Comparison of ENCODE assay signal across 9 mouse cellular contexts in the genomic region with DNA sequence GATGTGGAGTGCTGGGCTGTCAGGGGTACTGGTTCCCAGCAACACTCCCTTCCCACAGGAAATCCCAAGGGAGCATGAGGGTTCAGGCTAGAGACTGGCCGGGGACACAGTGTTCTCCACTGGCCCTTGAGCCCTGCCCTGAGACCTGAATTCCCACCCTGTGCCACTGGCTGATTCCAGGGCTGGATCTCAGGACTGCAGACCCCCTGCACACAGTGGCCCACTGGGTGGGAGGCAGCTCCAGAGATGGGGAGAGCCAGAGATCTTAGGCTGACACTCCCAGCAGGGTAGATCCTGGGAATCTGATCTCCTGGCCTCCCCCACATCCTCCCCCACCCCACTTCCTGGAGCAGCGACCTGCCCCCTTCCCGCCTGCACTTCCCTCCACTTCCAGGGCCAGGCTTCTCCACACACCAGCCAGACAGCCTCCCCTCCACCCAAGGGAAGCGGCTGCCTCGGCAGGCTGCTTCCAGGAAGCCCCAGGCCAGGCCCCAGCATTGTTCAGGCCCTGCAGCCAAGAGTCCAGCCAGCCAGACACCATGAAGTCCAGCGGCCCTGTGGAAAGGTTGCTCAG. TPM values are rescaled to one million over a fixed set of nuclear protein-coding genes. Genes with fewer than 3 reads are reported as not detected.
A peak's percentile ranks its signal among the peaks of the same experiment; 100 is the strongest.
DNase-seq lines count a peak whose midpoint lies in the region; ATAC-seq and TF ChIP-seq lines count a peak whose summit lies in the region.
"Had no signal": no experiment of that assay in that cellular context is flagged by ENCODE, and none has a peak within 500 bp of the region (broad histone marks: within the 10 kb centered on the region; RNA-seq: fewer than 3 reads in every experiment).

No protein-coding gene starts in this region.

- peak; percentile 60 for DNase-seq in ovary, postnatal 36 days (ENCODE audit: low spot score)
- DNase-seq in ovary, postnatal 10 days (ENCODE audit: low spot score) = no peak
- no peak for DNase-seq in forebrain, postnatal 0 days
- DNase-seq in hindbrain, embryonic 14.5 days (ENCODE audit: low spot score) = no peak
- peak; percentile 45 for DNase-seq in liver
- no peak for DNase-seq in spleen, adult 18-20 months
- DNase-seq in spleen, postnatal 14 days (ENCODE audit: low spot score in 2 of 2) = no peak

- TF ChIP-seq POLR2A in myocyte (IDR thresholded peaks at IDR 0.05; ENCODE audit: insufficient read length, low read depth) = peak; percentile 81

- H3K36me3 ChIP-seq in forebrain, postnatal 0 days (ENCODE audit: insufficient read depth) = peaks cover 8% of the 10 kb centered on the region; the same call in 1 of the 2 replicates
- H3K36me3 ChIP-seq in hindbrain, embryonic 14.5 days (replicated peaks; ENCODE audit: control insufficient read depth, insufficient read depth) = peaks cover 7% of the 10 kb centered on the region; the same call in 1 of the 2 replicates
- peaks cover 15% of the 10 kb centered on the region for H3K36me3 ChIP-seq in myocyte (ENCODE audit: control insufficient read depth, insufficient read depth)

- TF ChIP-seq CTCF in forebrain, postnatal 0 days (IDR thresholded peaks at IDR 0.05; ENCODE audit: low read depth) = no peak

- ATAC-seq in forebrain, postnatal 0 days = no peak
- no peak for ATAC-seq in hindbrain, embryonic 14.5 days (ENCODE audit: low FRiP score)
- ATAC-seq: Patski had no signal

- peaks cover 7% of the 10 kb centered on the region for H3K27me3 ChIP-seq in forebrain, postnatal 0 days (ENCODE audit: insufficient read depth, low read length)
- H3K27me3 ChIP-seq in hindbrain, embryonic 14.5 days (ENCODE audit: control insufficient read depth, insufficient read depth, low read length) = peaks cover 31% of the 10 kb centered on the region
- no peaks in the 10 kb centered on the region for H3K27me3 ChIP-seq in myocyte (ENCODE audit: control insufficient read depth, insufficient read depth, insufficient read length)
- H3K27me3 ChIP-seq: Patski had no signal

- 0 out of 2 replicates have a peak overlapping the region, but pooled peaks have one; percentile 5 for H3K4me3 ChIP-seq in forebrain, postnatal 0 days (ENCODE audit: low read depth, low read length)
- peak overlapping the region; percentile 16 for H3K4me3 ChIP-seq in hindbrain, embryonic 14.5 days (replicated peaks; ENCODE audit: low read length)
- H3K4me3 ChIP-seq in myocyte = peak overlapping the region; percentile 70

- H3K4me1 ChIP-seq in forebrain, postnatal 0 days (ENCODE audit: insufficient read depth) = peaks cover 5% of the 10 kb centered on the region; the same call in 1 of the 2 replicates
- H3K4me1 ChIP-seq in hindbrain, embryonic 14.5 days (replicated peaks; ENCODE audit: control insufficient read depth, insufficient read depth, low read length) = peaks cover 49% of the 10 kb centered on the region

- no peak overlapping the region for H3K9ac ChIP-seq in forebrain, postnatal 0 days
- H3K9ac ChIP-seq in hindbrain, embryonic 14.5 days = peak overlapping the region; percentile 32

- no peaks in the 10 kb centered on the region for H3K9me3 ChIP-seq in forebrain, postnatal 0 days (ENCODE audit: low read length)
- no peaks in the 10 kb centered on the region for H3K9me3 ChIP-seq in hindbrain, embryonic 14.5 days (ENCODE audit: control insufficient read depth, low read length)

- peak overlapping the region; percentile 23; the same call in 1 of the 2 replicates for H3K4me2 ChIP-seq in forebrain, postnatal 0 days (ENCODE audit: low read depth)
- H3K4me2 ChIP-seq in hindbrain, embryonic 14.5 days (replicated peaks) = peak overlapping the region; percentile 75
- H3K4me2 ChIP-seq in myocyte (ENCODE audit: low read depth) = peak overlapping the region; percentile 96

- peak overlapping the region; percentile 62 for H3K27ac ChIP-seq in forebrain, postnatal 0 days (ENCODE audit: low read depth, low read length)
- H3K27ac ChIP-seq in hindbrain, embryonic 14.5 days = peak overlapping the region; percentile 61

- 32% methylated on average over 6 of the region's 6 CpGs for WGBS in forebrain, postnatal 0 days
- 15% methylated on average over 6 of the region's 6 CpGs for WGBS in hindbrain, embryonic 14.5 days

- H3ac ChIP-seq in myocyte (ENCODE audit: control insufficient read depth, insufficient read length) = peak overlapping the region; percentile 37

- H3K79me2 ChIP-seq in myocyte (ENCODE audit: control insufficient read depth, insufficient read depth) = peaks cover 48% of the 10 kb centered on the region

TF ChIP-seq in myocyte, 11 proteins besides CTCF, POLR2A, EP300 and RAD21:
- TF ChIP-seq POLR2AphosphoS2 (IDR thresholded peaks at IDR 0.05; ENCODE audit: insufficient read length, low read depth) (peak; percentile 45), E2F4 (IDR thresholded peaks at IDR 0.05; ENCODE audit: insufficient read depth) (no peak)

RNA-seq across cellular contexts. Expression of a gene that starts 2.4 kb away (rescaled TPM):
- 7.0 and 8.4 TPM in 2 replicates for total RNA-seq in forebrain, postnatal 0 days (2014; rRNA removed)
- 2.8 and 5.0 TPM in 2 replicates for polyA plus RNA-seq in forebrain, postnatal 0 days (2015; fragmentation: Nextera tagmentation; extraction: Ambion mirVana)
- 9.9 and 10.4 TPM in 2 replicates for polyA plus RNA-seq in hindbrain, embryonic 14.5 days (2014; fragmentation: Nextera tagmentation; extraction: Ambion mirVana)
- polyA plus RNA-seq in myocyte (2012; fragmentation: generic; extraction: Trizol) = 128 TPM

RNA-seq across cellular contexts. Expression of a gene that starts 29.1 kb away (rescaled TPM):
- total RNA-seq in forebrain, postnatal 0 days (2014; rRNA removed) = 187 and 194 TPM in 2 replicates
- polyA plus RNA-seq in forebrain, postnatal 0 days (2015; fragmentation: Nextera tagmentation; extraction: Ambion mirVana) = 69.7 and 72.8 TPM in 2 replicates
- 83.6 and 93.2 TPM in 2 replicates for polyA plus RNA-seq in hindbrain, embryonic 14.5 days (2014; fragmentation: Nextera tagmentation; extraction: Ambion mirVana)
- 266 TPM for polyA plus RNA-seq in myocyte (2012; fragmentation: generic; extraction: Trizol)

RNA-seq across cellular contexts. Expression of a gene that starts 33.4 kb away (rescaled TPM):
- 90.6 and 110 TPM in 2 replicates for total RNA-seq in forebrain, postnatal 0 days (2014; rRNA removed)
- polyA plus RNA-seq in forebrain, postnatal 0 days (2015; fragmentation: Nextera tagmentation; extraction: Ambion mirVana) = 76.5 and 95.6 TPM in 2 replicates
- polyA plus RNA-seq in hindbrain, embryonic 14.5 days (2014; fragmentation: Nextera tagmentation; extraction: Ambion mirVana) = 54.8 and 62.4 TPM in 2 replicates
- polyA plus RNA-seq in myocyte (2012; fragmentation: generic; extraction: Trizol) = 51.0 TPM

RNA-seq across cellular contexts. Expression of a gene that starts 41.5 kb away (rescaled TPM):
- total RNA-seq in forebrain, postnatal 0 days (2014; rRNA removed) = 11.4 and 12.2 TPM in 2 replicates
- 8.1 and 10.3 TPM in 2 replicates for polyA plus RNA-seq in forebrain, postnatal 0 days (2015; fragmentation: Nextera tagmentation; extraction: Ambion mirVana)
- polyA plus RNA-seq in hindbrain, embryonic 14.5 days (2014; fragmentation: Nextera tagmentation; extraction: Ambion mirVana) = 1.8 and 1.9 TPM in 2 replicates
- 182 TPM for polyA plus RNA-seq in myocyte (2012; fragmentation: generic; extraction: Trizol)

RNA-seq across cellular contexts. Expression of a gene that starts 47.7 kb away (rescaled TPM):
- 0.10 TPM in 1 of 2 replicates, not detected in the other for total RNA-seq in forebrain, postnatal 0 days (2014; rRNA removed)
- 0.12 TPM in 1 of 2 replicates, not detected in the other for polyA plus RNA-seq in forebrain, postnatal 0 days (2015; fragmentation: Nextera tagmentation; extraction: Ambion mirVana)
- 0.13 TPM in 1 of 2 replicates, not detected in the other for polyA plus RNA-seq in hindbrain, embryonic 14.5 days (2014; fragmentation: Nextera tagmentation; extraction: Ambion mirVana)
- 0.43 TPM for polyA plus RNA-seq in myocyte (2012; fragmentation: generic; extraction: Trizol)

Comparison
In these comparisons a context has a peak if more than half of its experiments do, and no peak if none do; other contexts are left out.
1. DNase-seq: peak in ovary, postnatal 36 days (single experiment) and liver (single experiment); none in ovary, postnatal 10 days (single experiment), forebrain, postnatal 0 days (single experiment), hindbrain, embryonic 14.5 days (single experiment), spleen, adult 18-20 months (0 of 2) and spleen, postnatal 14 days (0 of 2).
2. H3K4me2 ChIP-seq: peak in every context shown above with its lines; median percentile 96 in myocyte; 75 in hindbrain, embryonic 14.5 days; 23 in forebrain, postnatal 0 days.
3. H3K4me3 ChIP-seq: peak in every context shown above with its lines; median percentile 70 in myocyte; 16 in hindbrain, embryonic 14.5 days; 5 in forebrain, postnatal 0 days.
4. RNA of a gene that starts 2.4 kb away (polyA plus RNA-seq): 128 TPM in myocyte (single experiment); 9.9 to 10.4 TPM in hindbrain, embryonic 14.5 days and 2.8 to 5.0 TPM in forebrain, postnatal 0 days; every median in the first group is over 10 times any median in the second.